Mouse (Mus musculus) spleen, adult 2 months (tissue): ENCODE measurements at regions not wholly inside any gene's neighbourhood (a gene's known extent, or its start where the extent isn't known, plus 50 kb on each side); places are given as distances from the start of the nearest gene placed in this dataset.
"Not testable (repeated sequence)": the region's sequence is repeated elsewhere in the genome, so short reads cannot be mapped to it uniquely, and the experiment has no call there.

Source experiments
- DNase-seq, 2 experiments: peaks; one replicate each; pipeline versions ENCODE4 v3.0.0 to v3.0.0-alpha.2; 2012 to 2021; ENCODE audit warnings: low spot score in 2 of 2, low read depth in 1 of 2
- H3K27ac ChIP-seq: fragments of 200-500 bp; 2 replicates; pipeline ENCODE4 v1.5.1; 2012; ENCODE audit warnings: low read length, inconsistent platforms; ENCODE audit not compliant: insufficient read depth
- H3K27me3 ChIP-seq: fragments of 200-500 bp; 2 replicates; pipeline ENCODE4 v1.6.1; 2012; ENCODE audit warnings: mild to moderate bottlenecking, moderate library complexity, low read length, inconsistent platforms; ENCODE audit not compliant: control insufficient read depth, insufficient read depth
- H3K36me3 ChIP-seq: fragments of 200-500 bp; 2 replicates; pipeline ENCODE4 v1.6.1; 2012; ENCODE audit warnings: mild to moderate bottlenecking, low read length, inconsistent platforms; ENCODE audit not compliant: control insufficient read depth, insufficient read depth
- H3K4me1 ChIP-seq: fragments of 200-500 bp; 2 replicates; pipeline ENCODE4 v1.6.1; 2011; ENCODE audit warnings: inconsistent platforms; ENCODE audit not compliant: control insufficient read depth, insufficient read depth, insufficient read length
- H3K4me3 ChIP-seq: fragments of 200-500 bp; 2 replicates; pipeline ENCODE4 v1.5.1; 2011; ENCODE audit warnings: mild to moderate bottlenecking, inconsistent platforms; ENCODE audit not compliant: insufficient read depth, insufficient read length; ENCODE audit errors: extremely low read depth
- CTCF ChIP-seq: fragments of 200-500 bp; IDR thresholded peaks from 2 replicates; pipeline ENCODE4 v1.5.1; 2011; ENCODE audit warnings: mild to moderate bottlenecking, inconsistent platforms; ENCODE audit not compliant: insufficient read depth, insufficient read length, insufficient replicate concordance; ENCODE audit errors: extremely low read depth
- POLR2A ChIP-seq: fragments of 200-500 bp; IDR thresholded peaks from 2 replicates; pipeline ENCODE4 v1.6.1; 2011; ENCODE audit warnings: low read depth, low read length, inconsistent platforms
- WGBS: fragments of 180-500 bp; shearing (Covaris S2); methylation state at CpG from one replicate; pipeline ENCODE4 v1.1.7; 2018; 5-methylcytosine and 5-hydroxymethylcytosine counted together

DNA sequence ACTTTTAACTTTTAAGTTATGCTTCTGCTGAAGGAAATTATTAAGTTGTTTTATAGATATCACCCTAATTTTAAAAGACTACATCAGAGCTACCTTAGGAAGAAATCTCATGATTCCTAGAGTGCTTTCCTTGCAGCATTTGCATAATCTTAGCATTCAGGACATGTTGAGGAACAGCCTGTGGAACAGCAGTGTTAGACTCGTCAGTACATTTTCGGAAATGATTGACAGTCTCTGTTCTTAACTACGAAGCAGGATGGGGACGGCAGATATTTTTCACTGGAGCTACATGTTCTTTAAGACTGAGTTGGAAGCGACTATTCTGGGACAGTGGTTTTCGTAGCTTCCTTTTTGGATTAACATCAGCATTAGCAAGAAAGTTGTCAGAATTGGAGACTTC lies 681.6 kb downstream of the Efna5 start:
- H3K4me1 ChIP-seq, result no peaks in the 10 kb centered on the region
- 87% methylated on average over 6 of the region's 6 CpGs for WGBS
- H3K36me3 ChIP-seq, result no peaks in the 10 kb centered on the region
- TF ChIP-seq CTCF (no peak), POLR2A (no peak)
- H3K27ac ChIP-seq, result no peak overlapping the region
- DNase-seq, result no peak
- no peak overlapping the region for H3K4me3 ChIP-seq
- no peaks in the 10 kb centered on the region for H3K27me3 ChIP-seq

DNA sequence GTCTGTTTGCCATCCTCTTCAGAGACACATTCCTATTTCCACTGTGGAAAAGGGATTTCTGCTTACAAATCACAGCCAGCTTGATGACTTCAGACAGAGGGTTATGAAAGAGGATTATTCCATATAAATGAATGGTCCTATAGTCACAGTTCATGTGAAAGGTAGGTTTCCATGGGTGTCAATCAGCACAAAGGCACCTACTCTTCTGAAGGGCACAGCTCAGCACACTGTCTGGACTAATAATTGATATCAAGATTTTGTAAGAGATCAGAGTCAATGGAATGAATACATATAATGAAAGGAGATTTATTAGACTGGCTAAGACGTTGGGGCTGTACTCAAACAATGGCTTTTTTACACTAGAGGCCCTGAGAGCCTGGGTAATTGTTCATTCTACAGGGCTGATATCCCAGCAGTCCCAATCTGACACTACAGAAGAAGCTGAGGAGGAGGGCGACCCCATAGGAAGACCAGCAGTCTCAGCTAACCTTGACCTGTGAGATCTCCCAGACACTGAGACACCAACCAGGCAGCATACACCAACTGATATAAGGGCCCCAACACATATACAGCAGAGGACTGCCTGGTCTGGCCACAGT lies 702.4 kb downstream of the Efna5 start:
- 65% methylated on average over 2 of the region's 2 CpGs for WGBS
- no peaks in the 10 kb centered on the region for H3K36me3 ChIP-seq
- no peak overlapping the region for H3K4me3 ChIP-seq
- H3K27ac ChIP-seq, result no peak overlapping the region
- H3K4me1 ChIP-seq, result no peaks in the 10 kb centered on the region
- no peak for TF ChIP-seq CTCF
- no peak for TF ChIP-seq POLR2A
- H3K27me3 ChIP-seq, result no peaks in the 10 kb centered on the region
- no peak for DNase-seq

DNA sequence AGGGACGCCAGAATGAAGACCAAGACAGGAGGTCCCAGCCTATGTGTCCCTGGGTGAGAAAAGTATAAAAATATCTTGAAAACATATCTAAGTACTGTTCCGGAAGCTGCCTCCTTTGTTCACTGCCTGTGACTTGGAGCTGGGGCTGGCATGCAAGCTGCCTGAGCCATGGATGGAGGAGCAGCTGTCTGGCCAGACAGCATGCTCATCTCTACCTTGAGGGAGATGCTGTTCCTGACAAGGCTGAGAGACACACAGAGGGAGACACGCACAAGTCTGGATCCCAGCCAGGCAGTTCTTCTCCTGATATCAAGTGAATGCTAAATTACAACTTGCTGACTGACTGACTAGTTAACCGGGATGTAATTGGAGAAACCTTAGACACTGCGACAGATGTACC lies 704.8 kb downstream of the Efna5 start:
- no peak for DNase-seq
- WGBS, result 88% methylated on average over 5 of the region's 5 CpGs
- H3K36me3 ChIP-seq, result no peaks in the 10 kb centered on the region

DNA sequence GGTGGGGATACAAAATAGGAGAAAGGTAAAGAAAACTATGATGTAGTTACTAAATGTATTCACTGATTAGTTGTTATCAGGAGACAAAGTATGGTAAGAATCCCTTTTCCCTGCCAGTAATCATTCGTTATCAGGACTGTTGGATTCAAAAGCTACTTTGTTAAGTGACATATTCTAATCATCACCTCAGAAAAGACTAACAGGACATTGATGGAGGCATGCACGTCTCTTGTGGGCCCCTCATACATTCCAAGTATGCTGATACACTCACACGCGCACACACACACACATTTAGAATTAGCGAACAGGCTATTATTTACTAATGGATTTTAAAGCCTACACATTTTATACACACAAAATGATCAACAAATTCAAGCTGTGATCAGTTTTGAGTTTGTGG lies 708.8 kb downstream of the Efna5 start:
- Histone ChIP-seq H3K36me3 (no peaks in the 10 kb centered on the region), H3K4me1 (no peaks in the 10 kb centered on the region), H3K4me3 (no peak overlapping the region), H3K27ac (no peak overlapping the region), H3K27me3 (no peaks in the 10 kb centered on the region)
- 89% methylated on average over 5 of the region's 5 CpGs for WGBS
- DNase-seq, result no peak
- no peak for TF ChIP-seq CTCF
- TF ChIP-seq POLR2A, result no peak

More for the DNA sequence above, 704.8 kb downstream of the Efna5 start:
- no peak for TF ChIP-seq CTCF
- no peak for TF ChIP-seq POLR2A
- no peaks in the 10 kb centered on the region for H3K4me1 ChIP-seq
- no peak overlapping the region for H3K4me3 ChIP-seq
- no peaks in the 10 kb centered on the region for H3K27me3 ChIP-seq
- H3K27ac ChIP-seq, result no peak overlapping the region

DNA sequence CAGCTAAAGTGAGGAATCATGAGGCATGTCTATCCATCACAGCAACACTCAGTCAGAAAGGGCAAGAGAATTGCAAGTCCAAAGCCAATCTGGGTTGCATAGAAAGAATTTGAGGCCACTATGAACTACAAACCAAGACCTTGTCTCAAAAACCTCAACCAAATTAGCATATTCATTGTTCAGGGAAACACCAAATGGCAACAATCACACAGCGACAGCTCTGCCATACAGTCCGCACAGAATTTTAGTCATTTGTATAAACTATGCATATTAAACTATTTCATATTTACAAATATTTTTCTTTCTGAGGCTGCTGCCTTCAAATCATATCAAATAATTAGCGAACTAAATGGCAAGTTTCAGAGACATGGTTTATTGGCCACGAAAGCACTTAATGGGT lies 709.6 kb downstream of the Efna5 start:
- Histone ChIP-seq H3K36me3 (no peaks in the 10 kb centered on the region), H3K4me1 (no peaks in the 10 kb centered on the region), H3K27me3 (no peaks in the 10 kb centered on the region), H3K4me3 (no peak overlapping the region), H3K27ac (no peak overlapping the region)
- DNase-seq, result no peak
- 93% methylated on average over 4 of the region's 4 CpGs for WGBS
- TF ChIP-seq CTCF, result no peak
- no peak for TF ChIP-seq POLR2A

DNA sequence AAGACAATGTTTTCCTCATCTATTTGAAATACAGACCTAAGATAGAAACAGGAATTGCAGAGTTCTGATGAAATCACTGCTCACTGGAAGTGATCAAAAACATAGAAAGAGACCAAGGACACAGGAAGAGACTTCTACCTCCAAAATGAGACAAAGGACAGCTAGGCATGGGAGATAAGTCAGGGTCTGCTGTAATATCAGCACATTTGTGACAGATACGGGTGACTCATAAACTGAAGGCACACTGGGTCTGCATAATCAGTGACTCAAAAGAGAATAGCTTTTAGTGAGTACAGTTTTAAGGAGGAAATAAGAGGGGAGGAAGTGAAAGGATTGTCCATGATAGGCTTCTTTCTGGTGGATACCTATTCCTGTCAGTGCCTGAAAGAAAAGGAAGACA lies 719.7 kb downstream of the Efna5 start:
- no peak overlapping the region for H3K4me3 ChIP-seq
- TF ChIP-seq POLR2A, result no peak
- no peak for TF ChIP-seq CTCF
- H3K27me3 ChIP-seq, result no peaks in the 10 kb centered on the region
- H3K36me3 ChIP-seq, result no peaks in the 10 kb centered on the region
- no peak for DNase-seq
- 64% methylated on average over 1 of the region's 1 CpGs for WGBS
- H3K27ac ChIP-seq, result no peak overlapping the region
- no peaks in the 10 kb centered on the region for H3K4me1 ChIP-seq

DNA sequence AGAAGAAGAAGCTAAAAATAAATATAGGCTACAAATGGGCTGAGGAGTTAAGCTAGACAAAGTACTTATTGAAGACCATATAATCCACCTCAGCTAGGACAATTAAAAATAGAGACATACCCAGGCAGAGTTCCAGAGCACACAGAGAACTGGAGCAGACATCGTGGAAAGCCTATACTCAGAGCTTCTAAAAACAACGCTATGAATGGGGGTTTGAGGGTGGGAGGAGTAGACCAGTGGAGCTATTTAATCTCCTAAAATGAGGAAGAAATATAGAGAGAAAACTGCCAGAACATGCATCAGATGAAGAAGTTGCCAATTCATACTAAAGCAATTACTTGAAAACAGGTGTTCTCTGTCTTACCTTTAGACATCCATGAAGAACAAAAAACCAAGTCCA lies 720.8 kb downstream of the Efna5 start:
- TF ChIP-seq CTCF (no peak), POLR2A (no peak)

DNA sequence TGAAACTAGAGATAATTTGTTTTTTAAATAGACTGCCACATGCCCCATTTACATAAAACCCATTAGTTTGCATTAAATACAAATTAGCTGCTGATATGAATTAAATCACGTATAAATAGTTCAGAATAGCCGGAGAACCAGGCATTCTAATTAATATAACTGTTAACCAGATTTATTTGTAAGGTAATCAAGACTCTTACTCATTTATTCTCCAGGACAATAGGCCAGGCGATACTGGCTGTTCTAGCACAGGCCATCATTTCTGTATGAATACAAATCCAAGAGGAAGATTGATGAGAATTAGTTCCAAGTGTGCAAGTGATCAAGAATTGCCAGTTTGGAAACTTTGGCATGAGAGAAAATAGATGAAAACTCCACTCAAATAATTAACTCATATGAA lies 746.1 kb downstream of the Efna5 start:
- DNase-seq, result no peak
- H3K27ac ChIP-seq, result no peak overlapping the region
- H3K4me3 ChIP-seq, result no peak overlapping the region
- TF ChIP-seq CTCF, result no peak
- no peak for TF ChIP-seq POLR2A
- no peaks in the 10 kb centered on the region for H3K27me3 ChIP-seq
- no peaks in the 10 kb centered on the region for H3K36me3 ChIP-seq
- no peaks in the 10 kb centered on the region for H3K4me1 ChIP-seq
- 88% methylated on average over 3 of the region's 3 CpGs for WGBS

More for the DNA sequence above, 720.8 kb downstream of the Efna5 start:
- H3K27ac ChIP-seq, result no peak overlapping the region
- H3K4me1 ChIP-seq, result no peaks in the 10 kb centered on the region
- 77% methylated on average over 2 of the region's 2 CpGs for WGBS
- H3K4me3 ChIP-seq, result no peak overlapping the region
- no peaks in the 10 kb centered on the region for H3K27me3 ChIP-seq
- no peaks in the 10 kb centered on the region for H3K36me3 ChIP-seq
- no peak for DNase-seq

DNA sequence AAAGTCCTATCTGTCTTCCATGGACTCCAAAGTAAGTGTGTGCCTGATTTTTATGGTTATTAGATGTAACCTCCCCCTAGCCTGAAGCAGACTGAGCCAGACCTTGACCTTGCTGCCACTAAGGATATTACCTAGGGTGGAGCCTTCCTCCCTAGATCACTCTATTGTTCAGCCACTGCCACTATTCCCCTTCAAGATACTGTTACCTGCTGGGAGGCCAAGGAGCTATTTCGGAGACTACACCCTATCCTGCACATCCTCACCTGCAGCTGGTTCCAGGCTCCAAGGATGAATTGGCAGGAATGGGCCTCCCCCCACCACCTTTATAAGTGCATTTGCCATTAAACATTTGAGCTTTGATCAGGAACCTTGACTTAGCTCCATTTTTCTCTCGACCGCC lies 769.4 kb downstream of the Efna5 start:
- H3K36me3 ChIP-seq, H3K4me3 ChIP-seq, H3K27ac ChIP-seq, DNase-seq, H3K27me3 ChIP-seq, H3K4me1 ChIP-seq: not testable (repeated sequence)
- 94% methylated on average over 3 of the region's 3 CpGs for WGBS
